Mouse (Mus musculus) heart, embryonic 15.5 days (tissue): ENCODE data around the gene Prr5l. TPM values are rescaled to one million over a fixed set of nuclear protein-coding genes. Genes with fewer than 3 reads are reported as not detected.

ENCODE experiments used
- ATAC-seq: fragments of 200-750 bp; cut with Nextera tagmentation; replicated peaks from 2 replicates; pipeline ENCODE4 v1.8.0; 2017; ENCODE audit warnings: low read depth, moderate TSS enrichment; ENCODE audit not compliant: insufficient number of reproducible peaks, insufficient read depth, low FRiP score
- H3K27ac ChIP-seq: fragments of 300-500 bp; sonication (generic); 2 replicates; pipeline ENCODE4 v1.5.1; 2015; ENCODE audit warnings: mild to moderate bottlenecking, inconsistent platforms
- H3K27me3 ChIP-seq: fragments of 300-500 bp; sonication (generic); 2 replicates; pipeline ENCODE4 v1.6.1; 2015; ENCODE audit warnings: inconsistent platforms
- H3K36me3 ChIP-seq: fragments of 300-500 bp; sonication (generic); 2 replicates; pipeline ENCODE4 v1.6.1; 2015; ENCODE audit warnings: mild to moderate bottlenecking, inconsistent platforms
- H3K4me1 ChIP-seq: fragments of 300-500 bp; sonication (generic); replicated peaks from 2 replicates; pipeline ENCODE4 v1.6.1; 2015; ENCODE audit warnings: inconsistent platforms
- H3K4me2 ChIP-seq: fragments of 300-500 bp; sonication (generic); 2 replicates; pipeline ENCODE4 v1.6.1; 2015; ENCODE audit warnings: inconsistent platforms, mild to moderate bottlenecking, moderate library complexity
- H3K4me3 ChIP-seq: fragments of 300-500 bp; sonication (generic); 2 replicates; pipeline ENCODE4 v1.5.1; 2015; ENCODE audit warnings: mild to moderate bottlenecking, inconsistent platforms
- H3K9ac ChIP-seq: fragments of 300-500 bp; sonication (generic); 2 replicates; pipeline ENCODE4 v1.6.1; 2015; ENCODE audit warnings: mild to moderate bottlenecking, inconsistent platforms
- H3K9me3 ChIP-seq: fragments of 300-500 bp; sonication (generic); replicated peaks from 2 replicates; pipeline ENCODE4 v1.6.1; 2016; ENCODE audit warnings: inconsistent platforms
- WGBS: fragments of 180-500 bp; shearing (Covaris S2); methylation state at CpG from one replicate; pipeline ENCODE4 v1.1.7; 2015; ENCODE audit warnings: mixed read lengths; 5-methylcytosine and 5-hydroxymethylcytosine counted together
- polyA plus RNA-seq: library from polyadenylated mRNA; unstranded; fragments of >200 nt; fragmentation: Nextera tagmentation; extraction: Ambion mirVana; gene quantifications from 2 replicates; pipeline ENCODE4 v1.2.1, GENCODE M21; 2015

Gene Prr5l
- polyA plus RNA-seq, 1 experiment from 2014 or later: 8.7 TPM

DNA sequence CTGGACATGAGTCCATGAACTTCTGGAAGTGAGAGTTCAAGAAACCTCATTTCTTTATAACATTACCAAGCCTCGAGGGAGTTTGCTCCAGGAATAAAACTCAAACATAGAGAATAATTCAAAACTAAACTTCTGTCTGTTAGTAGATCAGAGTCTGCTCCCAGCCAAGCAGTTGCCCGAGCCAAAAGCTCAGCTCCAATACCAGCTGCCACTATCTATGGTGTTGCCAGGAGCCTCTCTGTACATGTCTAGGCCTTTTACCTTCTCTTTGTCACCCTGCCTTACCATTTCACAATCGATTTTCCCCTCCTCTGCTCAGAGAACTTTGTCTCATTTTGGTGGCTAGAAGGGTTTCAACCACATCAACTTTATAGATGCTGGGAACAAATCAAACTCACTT is 209.3 kb downstream of the Prr5l start:
- no peak for ATAC-seq
- H3K4me3 ChIP-seq: no peak overlapping the region
- H3K9me3 ChIP-seq: no peaks in the 10 kb centered on the region
- WGBS: 62% methylated on average over 3 of the region's 3 CpGs
- H3K27me3 ChIP-seq: peaks cover 4% of the 10 kb centered on the region; the same call in 1 of the 2 replicates
- no peak overlapping the region for H3K4me2 ChIP-seq
- 0 out of 2 replicates have a peak, but pooled peaks cover 2% of the 10 kb centered on the region for H3K4me1 ChIP-seq
- H3K27ac ChIP-seq: no peak overlapping the region
- no peaks in the 10 kb centered on the region for H3K36me3 ChIP-seq
- no peak overlapping the region for H3K9ac ChIP-seq

DNA sequence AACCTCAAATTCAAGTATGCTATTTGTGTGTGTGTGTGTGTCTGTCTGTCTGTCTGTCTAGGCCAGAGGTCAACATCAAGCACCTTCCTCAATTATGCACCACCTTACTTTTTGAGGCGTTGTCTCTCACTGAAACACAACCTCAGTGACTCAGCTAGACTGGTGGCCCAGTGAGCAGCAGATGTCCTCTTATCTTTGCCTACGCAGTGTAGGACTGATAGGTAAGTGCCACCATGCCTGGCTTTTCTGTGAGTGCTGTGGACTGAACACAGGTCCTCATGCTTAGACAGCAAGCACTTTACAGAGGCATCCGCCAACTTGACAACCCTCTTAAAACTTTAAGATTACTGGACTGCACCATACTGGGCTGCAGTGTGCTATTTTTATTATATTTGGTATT is 214.1 kb downstream of the Prr5l start:
- Histone ChIP-seq H3K27me3 (no peaks in the 10 kb centered on the region), H3K4me1 (peaks cover 3% of the 10 kb centered on the region), H3K27ac (no peak overlapping the region), H3K36me3 (no peaks in the 10 kb centered on the region), H3K4me2 (no peak overlapping the region), H3K4me3 (no peak overlapping the region), H3K9ac (no peak overlapping the region), H3K9me3 (no peaks in the 10 kb centered on the region)
- ATAC-seq: no peak
- 65% methylated on average over 3 of the region's 3 CpGs for WGBS

DNA sequence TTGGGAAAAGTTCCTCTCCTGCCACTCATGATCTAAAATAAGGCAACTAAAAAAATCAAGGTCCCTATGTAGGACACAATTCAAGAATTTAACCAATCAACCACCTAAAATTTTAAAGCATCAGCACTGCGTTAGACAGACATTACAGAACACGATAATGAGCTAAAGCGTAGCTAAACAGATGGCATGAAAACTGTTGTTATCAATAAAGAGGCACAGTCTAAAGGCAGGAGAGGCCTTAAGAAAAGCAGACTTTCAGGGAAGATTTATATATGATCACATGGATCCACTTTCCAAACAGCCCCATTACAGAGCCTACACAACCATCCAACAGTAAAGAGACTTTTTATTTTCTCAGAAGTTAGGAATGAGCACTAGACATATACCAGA is 217.1 kb downstream of the Prr5l start:
- Histone ChIP-seq H3K4me2 (no peak overlapping the region), H3K4me1 (peaks cover 3% of the 10 kb centered on the region), H3K9ac (no peak overlapping the region), H3K36me3 (no peaks in the 10 kb centered on the region), H3K4me3 (no peak overlapping the region), H3K9me3 (no peaks in the 10 kb centered on the region), H3K27ac (no peak overlapping the region), H3K27me3 (no peaks in the 10 kb centered on the region)
- ATAC-seq: no peak
- 86% methylated on average over 3 of the region's 3 CpGs for WGBS

DNA sequence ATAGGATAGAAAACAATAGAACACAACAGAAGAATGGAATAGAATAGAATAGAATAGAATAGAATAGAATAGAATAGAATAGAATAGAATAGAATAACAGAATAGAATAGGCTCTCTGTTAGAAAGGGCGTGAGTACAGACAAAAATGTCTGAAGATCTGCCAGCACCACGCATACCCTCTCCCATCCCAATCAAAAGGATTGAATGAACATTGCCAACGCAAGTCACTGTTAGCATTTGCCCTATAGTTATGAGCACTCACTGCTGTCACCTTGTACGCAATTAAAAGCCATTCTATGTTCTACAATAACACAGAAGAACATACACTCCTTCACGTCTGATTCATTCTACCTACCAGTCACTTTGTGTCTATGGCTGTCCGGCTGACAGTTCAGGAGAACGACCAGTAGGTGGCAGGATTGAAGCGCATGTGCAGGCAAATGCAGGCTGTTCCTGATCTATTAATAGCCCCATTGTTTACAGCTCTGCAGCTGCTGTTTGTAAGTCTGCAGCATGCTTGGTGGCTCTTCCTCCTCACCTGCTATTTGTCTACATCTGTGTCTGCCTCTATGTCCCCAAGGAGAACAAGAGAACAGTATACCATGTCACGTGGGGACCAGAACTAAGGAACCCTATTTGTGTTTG is 217.6 kb downstream of the Prr5l start:
- H3K4me1 ChIP-seq: peaks cover 3% of the 10 kb centered on the region
- H3K27ac ChIP-seq: no peak overlapping the region
- 17% methylated on average over 9 of the region's 9 CpGs for WGBS
- H3K36me3 ChIP-seq: no peaks in the 10 kb centered on the region
- H3K4me2 ChIP-seq: no peak overlapping the region
- no peak overlapping the region for H3K9ac ChIP-seq
- H3K27me3 ChIP-seq: no peaks in the 10 kb centered on the region
- H3K4me3 ChIP-seq: no peak overlapping the region
- no peaks in the 10 kb centered on the region for H3K9me3 ChIP-seq
- ATAC-seq: 0 out of 2 replicates have a peak, but pooled peaks have one; percentile 35

Other genes with a start within 250 kb of the Prr5l start
- 0.74 and 8.5 TPM in 2 replicates for gene Rag1, start 233.5 kb downstream of the Prr5l start, polyA plus RNA-seq
- gene B230118H07Rik, start 233.5 kb downstream of the Prr5l start, polyA plus RNA-seq: 51.1 and 57.1 TPM in 2 replicates
- 3.9 and 6.1 TPM in 2 replicates for gene Traf6, start 204.6 kb downstream of the Prr5l start, polyA plus RNA-seq
- 47.6 and 52.2 TPM in 2 replicates for gene Commd9, start 3.2 kb upstream of the Prr5l start, polyA plus RNA-seq